Mouse (Mus musculus) lung, postnatal 0 days (tissue): ENCODE results near the gene Ptpro. TPM values are rescaled to one million over a fixed set of nuclear protein-coding genes. Genes with fewer than 3 reads are reported as not detected.
A peak's percentile ranks its signal among the peaks of the same experiment; 100 is the strongest.

Experiments used
- ATAC-seq: fragments of 200-750 bp; cut with Nextera tagmentation; 2 replicates; pipeline ENCODE4 v1.8.0; 2017; ENCODE audit warnings: moderate library complexity
- DNase-seq: peaks from one replicate; pipeline ENCODE4 v3.0.0-alpha.2; 2016; ENCODE audit warnings: low spot score
- H3K27ac ChIP-seq: fragments of 300-500 bp; sonication (generic); 2 replicates; pipeline ENCODE4 v1.5.1; 2014; ENCODE audit warnings: antibody characterized with exemption, mild to moderate bottlenecking, low read length, mixed read lengths
- H3K27me3 ChIP-seq: fragments of 300-500 bp; sonication (generic); replicated peaks from 2 replicates; pipeline ENCODE4 v1.6.1; 2014; ENCODE audit warnings: low read length, mixed read lengths; ENCODE audit not compliant: insufficient read depth
- H3K36me3 ChIP-seq: fragments of 300-500 bp; sonication (generic); 2 replicates; pipeline ENCODE4 v1.6.1; 2014; ENCODE audit warnings: low read length, mixed read lengths; ENCODE audit not compliant: insufficient read depth
- H3K4me1 ChIP-seq: fragments of 300-500 bp; sonication (generic); 2 replicates; pipeline ENCODE4 v1.6.1; 2014; ENCODE audit warnings: antibody characterized with exemption, low read depth, low read length, mixed read lengths; ENCODE audit not compliant: insufficient read depth
- H3K4me2 ChIP-seq: fragments of 300-500 bp; sonication (generic); replicated peaks from 2 replicates; pipeline ENCODE4 v1.6.1; 2014; ENCODE audit warnings: low read depth, mild to moderate bottlenecking, low read length, moderate library complexity, mixed read lengths
- H3K4me3 ChIP-seq: fragments of 300-500 bp; sonication (generic); 2 replicates; pipeline ENCODE4 v1.5.1; 2014; ENCODE audit warnings: low read depth, low read length
- H3K9ac ChIP-seq: fragments of 300-500 bp; sonication (generic); replicated peaks from 2 replicates; pipeline ENCODE4 v1.6.1; 2014; ENCODE audit warnings: low read depth, mild to moderate bottlenecking
- H3K9me3 ChIP-seq: fragments of 300-500 bp; sonication (generic); 2 replicates; pipeline ENCODE4 v1.6.1; 2016; ENCODE audit warnings: low read length, mixed read lengths
- CTCF ChIP-seq: IDR thresholded peaks from 2 replicates; pipeline ENCODE4 v1.5.1; 2016; ENCODE audit warnings: antibody characterized with exemption, mild to moderate bottlenecking
- EP300 ChIP-seq: IDR thresholded peaks from 2 replicates; pipeline ENCODE4 v1.6.1; 2016; ENCODE audit warnings: antibody characterized with exemption, mild to moderate bottlenecking, control low read depth
- WGBS: fragments of 180-500 bp; shearing (Covaris S2); extraction: QIAGEN DNeasy Blood & Tissue Kit; methylation state at CpG from one replicate; pipeline ENCODE4 v1.1.7; 2014; 5-methylcytosine and 5-hydroxymethylcytosine counted together
- polyA plus RNA-seq: library from polyadenylated mRNA; unstranded; fragments of >200 nt; fragmentation: Nextera tagmentation; extraction: Ambion mirVana; gene quantifications from 2 replicates; pipeline ENCODE4 v1.2.1, GENCODE M21; 2015

Gene Ptpro
- polyA plus RNA-seq, 1 experiment from 2014 or later = 1.6 TPM

GRCm38 (mm10) chr6:137211441-137211840 lies 40.7 kb upstream of the Ptpro start:
- no peak overlapping the region for H3K4me3 ChIP-seq
- no peak overlapping the region for H3K9ac ChIP-seq
- H3K36me3 ChIP-seq = no peaks in the 10 kb centered on the region
- ATAC-seq (no peak), DNase-seq (no peak)
- H3K27me3 ChIP-seq = no peaks in the 10 kb centered on the region
- WGBS = 62% methylated on average over 2 of the region's 2 CpGs
- H3K4me1 ChIP-seq = no peaks in the 10 kb centered on the region
- no peak overlapping the region for H3K27ac ChIP-seq
- no peaks in the 10 kb centered on the region for H3K9me3 ChIP-seq
- no peak for TF ChIP-seq EP300
- no peak for TF ChIP-seq CTCF
- no peak overlapping the region for H3K4me2 ChIP-seq

GRCm38 (mm10) chr6:137217841-137218463 lies 34.2 kb upstream of the Ptpro start:
- Histone ChIP-seq H3K4me2 (no peak overlapping the region), H3K36me3 (no peaks in the 10 kb centered on the region), H3K4me1 (no peaks in the 10 kb centered on the region), H3K9ac (no peak overlapping the region), H3K27me3 (no peaks in the 10 kb centered on the region), H3K4me3 (no peak overlapping the region), H3K9me3 (no peaks in the 10 kb centered on the region), H3K27ac (no peak overlapping the region)
- DNase-seq = no peak
- no peak for ATAC-seq
- TF ChIP-seq CTCF (no peak), EP300 (no peak)
- 75% methylated on average over 8 of the region's 8 CpGs for WGBS

GRCm38 (mm10) chr6:137252887-137253242 lies 746 bp downstream of the Ptpro start:
- no peak overlapping the region for H3K9ac ChIP-seq
- DNase-seq = no peak

GRCm38 (mm10) chr6:137253415-137253814 lies 1.3 kb downstream of the Ptpro start:
- peaks cover 8% of the 10 kb centered on the region; the same call in 1 of the 2 replicates for H3K27me3 ChIP-seq
- ATAC-seq (no peak), DNase-seq (peak; percentile 14)
- H3K9ac ChIP-seq = no peak overlapping the region
- no peaks in the 10 kb centered on the region; the same call in 1 of the 2 replicates for H3K4me1 ChIP-seq
- no peaks in the 10 kb centered on the region for H3K9me3 ChIP-seq
- WGBS = 12% methylated on average over 7 of the region's 7 CpGs
- H3K4me2 ChIP-seq = no peak overlapping the region
- no peak overlapping the region for H3K27ac ChIP-seq
- no peaks in the 10 kb centered on the region for H3K36me3 ChIP-seq
- no peak for TF ChIP-seq EP300
- no peak for TF ChIP-seq CTCF
- H3K4me3 ChIP-seq = no peak overlapping the region

More at GRCm38 (mm10) chr6:137252887-137253242, 746 bp downstream of the Ptpro start:
- ATAC-seq = no peak
- Histone ChIP-seq H3K4me1 (no peaks in the 10 kb centered on the region; the same call in 1 of the 2 replicates), H3K4me2 (peak overlapping the region; percentile 52), H3K9me3 (no peaks in the 10 kb centered on the region), H3K4me3 (0 out of 2 replicates have a peak overlapping the region, but pooled peaks have one; percentile 17), H3K27ac (no peak overlapping the region), H3K36me3 (no peaks in the 10 kb centered on the region), H3K27me3 (peaks cover 8% of the 10 kb centered on the region; the same call in 1 of the 2 replicates)
- TF ChIP-seq CTCF = no peak
- no peak for TF ChIP-seq EP300
- 3% methylated on average over 15 of the region's 15 CpGs for WGBS

- Histone ChIP-seq H3K4me1 (no peaks in the 10 kb centered on the region), H3K9me3 (no peaks in the 10 kb centered on the region), H3K36me3 (no peaks in the 10 kb centered on the region), H3K27ac (no peak overlapping the region), H3K4me2 (no peak overlapping the region), H3K4me3 (no peak overlapping the region), H3K9ac (no peak overlapping the region), H3K27me3 (no peaks in the 10 kb centered on the region)
- DNase-seq = no peak
- 94% methylated on average over 1 of the region's 1 CpGs for WGBS
- TF ChIP-seq EP300 (no peak), CTCF (no peak)
- ATAC-seq = no peak
Observed at GRCm38 (mm10) chr6:137261033-137261432, 8.9 kb downstream of the Ptpro start.

GRCm38 (mm10) chr6:137262087-137262486 lies 10.0 kb downstream of the Ptpro start:
- no peak for ATAC-seq
- 62% methylated on average over 3 of the region's 3 CpGs for WGBS
- H3K4me3 ChIP-seq = no peak overlapping the region
- H3K9ac ChIP-seq = no peak overlapping the region
- TF ChIP-seq CTCF (no peak), EP300 (no peak)
- DNase-seq = no peak
- H3K27me3 ChIP-seq = no peaks in the 10 kb centered on the region
- H3K4me2 ChIP-seq = no peak overlapping the region
- H3K4me1 ChIP-seq = no peaks in the 10 kb centered on the region
- H3K27ac ChIP-seq = no peak overlapping the region
- H3K36me3 ChIP-seq = no peaks in the 10 kb centered on the region
- no peaks in the 10 kb centered on the region for H3K9me3 ChIP-seq

GRCm38 (mm10) chr6:137268019-137268418 lies 15.9 kb downstream of the Ptpro start:
- Histone ChIP-seq H3K9ac (no peak overlapping the region), H3K4me1 (no peaks in the 10 kb centered on the region), H3K27me3 (no peaks in the 10 kb centered on the region), H3K4me2 (no peak overlapping the region), H3K4me3 (no peak overlapping the region), H3K27ac (no peak overlapping the region), H3K36me3 (no peaks in the 10 kb centered on the region), H3K9me3 (no peaks in the 10 kb centered on the region)
- DNase-seq (no peak), ATAC-seq (no peak)
- 60% methylated on average over 8 of the region's 8 CpGs for WGBS
- TF ChIP-seq EP300 (no peak), CTCF (no peak)
